Mouse (Mus musculus): ENCODE measurements around the gene Plod1. TPM values are rescaled to one million over a fixed set of nuclear protein-coding genes. Genes with fewer than 3 reads are reported as not detected.
A peak's percentile ranks its signal among the peaks of the same experiment; 100 is the strongest.

The Plod1 gene
- polyA plus RNA-seq, 1 experiment from 2014 or later: 56.4 TPM

- WGBS: 73% methylated on average over 7 of the region's 7 CpGs
- no peak overlapping the region for H3K9ac ChIP-seq (ENCODE audit: low read length)
- peaks cover 3% of the 10 kb centered on the region; the same call in 1 of the 2 replicates for H3K4me1 ChIP-seq (ENCODE audit: control insufficient read depth, insufficient read depth, low read length)
- H3K9me3 ChIP-seq (replicated peaks; ENCODE audit: control insufficient read depth, low read length): no peaks in the 10 kb centered on the region
- no peak overlapping the region for H3K27ac ChIP-seq (ENCODE audit: low read length)
- H3K27me3 ChIP-seq (ENCODE audit: control insufficient read depth, insufficient read depth, low read length): no peaks in the 10 kb centered on the region
- ATAC-seq (ENCODE audit: insufficient read depth, low FRiP score): no peak
- no peak overlapping the region for H3K4me3 ChIP-seq (replicated peaks; ENCODE audit: low read length)
- H3K36me3 ChIP-seq (ENCODE audit: control insufficient read depth, insufficient read depth, low read length): no peaks in the 10 kb centered on the region
- H3K4me2 ChIP-seq (ENCODE audit: low read depth, low read length): no peak overlapping the region
Observed at GRCm38 (mm10) chr4:147928540-147928939, 8.0 kb downstream of the Plod1 start.

- Histone ChIP-seq H3K4me1 (ENCODE audit: control insufficient read depth, insufficient read depth, low read length) (peaks cover 3% of the 10 kb centered on the region; the same call in 1 of the 2 replicates), H3K9ac (ENCODE audit: low read length) (no peak overlapping the region), H3K27me3 (ENCODE audit: control insufficient read depth, insufficient read depth, low read length) (no peaks in the 10 kb centered on the region), H3K4me2 (ENCODE audit: low read depth, low read length) (no peak overlapping the region), H3K27ac (ENCODE audit: low read length) (no peak overlapping the region), H3K36me3 (ENCODE audit: control insufficient read depth, insufficient read depth, low read length) (no peaks in the 10 kb centered on the region), H3K4me3 (replicated peaks; ENCODE audit: low read length) (no peak overlapping the region), H3K9me3 (replicated peaks; ENCODE audit: control insufficient read depth, low read length) (no peaks in the 10 kb centered on the region)
- WGBS: 23% methylated on average over 9 of the region's 9 CpGs
- no peak for ATAC-seq (ENCODE audit: insufficient read depth, low FRiP score)
Observed at GRCm38 (mm10) chr4:147928136-147928535, 8.4 kb downstream of the Plod1 start.

GRCm38 (mm10) chr4:147927705-147928104 lies 8.9 kb downstream of the Plod1 start:
- H3K27me3 ChIP-seq (ENCODE audit: control insufficient read depth, insufficient read depth, low read length): no peaks in the 10 kb centered on the region
- 43% methylated on average over 8 of the region's 8 CpGs for WGBS
- peaks cover 3% of the 10 kb centered on the region; the same call in 1 of the 2 replicates for H3K4me1 ChIP-seq (ENCODE audit: control insufficient read depth, insufficient read depth, low read length)
- no peak overlapping the region for H3K4me2 ChIP-seq (ENCODE audit: low read depth, low read length)
- H3K9ac ChIP-seq (ENCODE audit: low read length): no peak overlapping the region
- H3K9me3 ChIP-seq (replicated peaks; ENCODE audit: control insufficient read depth, low read length): no peaks in the 10 kb centered on the region
- H3K4me3 ChIP-seq (replicated peaks; ENCODE audit: low read length): no peak overlapping the region
- H3K36me3 ChIP-seq (ENCODE audit: control insufficient read depth, insufficient read depth, low read length): no peaks in the 10 kb centered on the region
- ATAC-seq (ENCODE audit: insufficient read depth, low FRiP score): 0 out of 2 replicates have a peak, but pooled peaks have one; percentile 35
- no peak overlapping the region for H3K27ac ChIP-seq (ENCODE audit: low read length)

- no peaks in the 10 kb centered on the region for H3K4me1 ChIP-seq (ENCODE audit: control insufficient read depth, insufficient read depth, low read length)
- H3K9ac ChIP-seq (ENCODE audit: low read length): no peak overlapping the region
- H3K27me3 ChIP-seq (ENCODE audit: control insufficient read depth, insufficient read depth, low read length): no peaks in the 10 kb centered on the region
- H3K27ac ChIP-seq (ENCODE audit: low read length): no peak overlapping the region
- no peaks in the 10 kb centered on the region for H3K9me3 ChIP-seq (replicated peaks; ENCODE audit: control insufficient read depth, low read length)
- WGBS: 76% methylated on average over 11 of the region's 11 CpGs
- ATAC-seq (ENCODE audit: insufficient read depth, low FRiP score): no peak
- H3K4me2 ChIP-seq (ENCODE audit: low read depth, low read length): no peak overlapping the region
- H3K4me3 ChIP-seq (replicated peaks; ENCODE audit: low read length): no peak overlapping the region
- H3K36me3 ChIP-seq (ENCODE audit: control insufficient read depth, insufficient read depth, low read length): no peaks in the 10 kb centered on the region
Observed at GRCm38 (mm10) chr4:147922341-147922740, 14.2 kb downstream of the Plod1 start.

- no peak overlapping the region for H3K27ac ChIP-seq (ENCODE audit: low read length)
- no peaks in the 10 kb centered on the region for H3K27me3 ChIP-seq (ENCODE audit: control insufficient read depth, insufficient read depth, low read length)
- 37% methylated on average over 10 of the region's 10 CpGs for WGBS
- no peaks in the 10 kb centered on the region for H3K4me1 ChIP-seq (ENCODE audit: control insufficient read depth, insufficient read depth, low read length)
- H3K9ac ChIP-seq (ENCODE audit: low read length): no peak overlapping the region
- H3K9me3 ChIP-seq (replicated peaks; ENCODE audit: control insufficient read depth, low read length): no peaks in the 10 kb centered on the region
- no peak overlapping the region for H3K4me3 ChIP-seq (replicated peaks; ENCODE audit: low read length)
- no peak for ATAC-seq (ENCODE audit: insufficient read depth, low FRiP score)
- no peaks in the 10 kb centered on the region for H3K36me3 ChIP-seq (ENCODE audit: control insufficient read depth, insufficient read depth, low read length)
- H3K4me2 ChIP-seq (ENCODE audit: low read depth, low read length): no peak overlapping the region
Observed at GRCm38 (mm10) chr4:147920973-147921372, 15.6 kb downstream of the Plod1 start.

GRCm38 (mm10) chr4:147918459-147919121 lies 18.0 kb downstream of the Plod1 start:
- Histone ChIP-seq H3K4me1 (ENCODE audit: control insufficient read depth, insufficient read depth, low read length) (no peaks in the 10 kb centered on the region), H3K9ac (ENCODE audit: low read length) (no peak overlapping the region), H3K27ac (ENCODE audit: low read length) (no peak overlapping the region), H3K4me2 (ENCODE audit: low read depth, low read length) (no peak overlapping the region), H3K9me3 (replicated peaks; ENCODE audit: control insufficient read depth, low read length) (no peaks in the 10 kb centered on the region), H3K27me3 (ENCODE audit: control insufficient read depth, insufficient read depth, low read length) (no peaks in the 10 kb centered on the region), H3K4me3 (replicated peaks; ENCODE audit: low read length) (no peak overlapping the region), H3K36me3 (ENCODE audit: control insufficient read depth, insufficient read depth, low read length) (no peaks in the 10 kb centered on the region)
- ATAC-seq (ENCODE audit: insufficient read depth, low FRiP score): no peak
- WGBS: 56% methylated on average over 7 of the region's 7 CpGs

- Histone ChIP-seq H3K9me3 (replicated peaks; ENCODE audit: control insufficient read depth, low read length) (no peaks in the 10 kb centered on the region), H3K4me3 (replicated peaks; ENCODE audit: low read length) (no peak overlapping the region), H3K27me3 (ENCODE audit: control insufficient read depth, insufficient read depth, low read length) (no peaks in the 10 kb centered on the region), H3K9ac (ENCODE audit: low read length) (no peak overlapping the region), H3K27ac (ENCODE audit: low read length) (no peak overlapping the region), H3K4me1 (ENCODE audit: control insufficient read depth, insufficient read depth, low read length) (peaks cover 4% of the 10 kb centered on the region; the same call in 1 of the 2 replicates), H3K4me2 (ENCODE audit: low read depth, low read length) (no peak overlapping the region), H3K36me3 (ENCODE audit: control insufficient read depth, insufficient read depth, low read length) (no peaks in the 10 kb centered on the region)
- ATAC-seq (ENCODE audit: insufficient read depth, low FRiP score): no peak
- WGBS: 90% methylated on average over 5 of the region's 5 CpGs
Observed at GRCm38 (mm10) chr4:147909486-147909885, 27.1 kb downstream of the Plod1 start.

- H3K4me3 ChIP-seq (replicated peaks; ENCODE audit: low read length): no peak overlapping the region
- H3K27me3 ChIP-seq (ENCODE audit: control insufficient read depth, insufficient read depth, low read length): no peaks in the 10 kb centered on the region
- H3K36me3 ChIP-seq (ENCODE audit: control insufficient read depth, insufficient read depth, low read length): no peaks in the 10 kb centered on the region
- H3K4me1 ChIP-seq (ENCODE audit: control insufficient read depth, insufficient read depth, low read length): peaks cover 11% of the 10 kb centered on the region
- no peak for ATAC-seq (ENCODE audit: insufficient read depth, low FRiP score)
- WGBS: 73% methylated on average over 5 of the region's 5 CpGs
- no peak overlapping the region for H3K9ac ChIP-seq (ENCODE audit: low read length)
- no peak overlapping the region for H3K27ac ChIP-seq (ENCODE audit: low read length)
- no peak overlapping the region for H3K4me2 ChIP-seq (ENCODE audit: low read depth, low read length)
- no peaks in the 10 kb centered on the region for H3K9me3 ChIP-seq (replicated peaks; ENCODE audit: control insufficient read depth, low read length)
Observed at GRCm38 (mm10) chr4:147906230-147906629, 30.3 kb downstream of the Plod1 start.

GRCm38 (mm10) chr4:147905090-147905659 lies 31.4 kb downstream of the Plod1 start:
- no peaks in the 10 kb centered on the region for H3K36me3 ChIP-seq (ENCODE audit: control insufficient read depth, insufficient read depth, low read length)
- H3K9ac ChIP-seq (ENCODE audit: low read length): peak overlapping the region; percentile 96; the same call in 1 of the 2 replicates
- no peak for ATAC-seq (ENCODE audit: insufficient read depth, low FRiP score)
- WGBS: under 1% methylated on average over 8 of the region's 8 CpGs
- H3K4me2 ChIP-seq (ENCODE audit: low read depth, low read length): peak overlapping the region; percentile 57
- no peak overlapping the region for H3K27ac ChIP-seq (ENCODE audit: low read length)
- no peaks in the 10 kb centered on the region for H3K9me3 ChIP-seq (replicated peaks; ENCODE audit: control insufficient read depth, low read length)
- H3K4me1 ChIP-seq (ENCODE audit: control insufficient read depth, insufficient read depth, low read length): peaks cover 14% of the 10 kb centered on the region
- no peaks in the 10 kb centered on the region for H3K27me3 ChIP-seq (ENCODE audit: control insufficient read depth, insufficient read depth, low read length)
- H3K4me3 ChIP-seq (replicated peaks; ENCODE audit: low read length): peak overlapping the region; percentile 90

Measured in stomach, embryonic 16.5 days (tissue).